Mouse (Mus musculus) heart, postnatal 0 days (tissue): ENCODE results near the gene Ss18l1. TPM values are rescaled to one million over a fixed set of nuclear protein-coding genes. Genes with fewer than 3 reads are reported as not detected.

ENCODE experiments used
- ATAC-seq: fragments of 200-750 bp; cut with Nextera tagmentation; 2 replicates; pipeline ENCODE4 v1.8.0; 2017; ENCODE audit warnings: low read depth, moderate number of reproducible peaks, moderate library complexity; ENCODE audit not compliant: insufficient read depth
- DNase-seq: peaks from one replicate; pipeline ENCODE4 v3.0.0-alpha.2; 2016; ENCODE audit warnings: low spot score
- H3K27ac ChIP-seq: fragments of 300-500 bp; sonication (generic); 2 replicates; pipeline ENCODE4 v1.5.1; 2014; ENCODE audit warnings: low read depth, mild to moderate bottlenecking
- H3K27me3 ChIP-seq: fragments of 300-500 bp; sonication (generic); 2 replicates; pipeline ENCODE4 v1.6.1; 2014; ENCODE audit warnings: low read length, mixed read lengths; ENCODE audit not compliant: control insufficient read depth, insufficient read depth
- H3K36me3 ChIP-seq: fragments of 300-500 bp; sonication (generic); replicated peaks from 2 replicates; pipeline ENCODE4 v1.6.1; 2014; ENCODE audit warnings: low read length, mixed read lengths; ENCODE audit not compliant: control insufficient read depth, insufficient read depth
- H3K4me1 ChIP-seq: fragments of 300-500 bp; sonication (generic); 2 replicates; pipeline ENCODE4 v1.6.1; 2014; ENCODE audit warnings: antibody characterized with exemption; ENCODE audit not compliant: control insufficient read depth, insufficient read depth
- H3K4me2 ChIP-seq: fragments of 300-500 bp; sonication (generic); 2 replicates; pipeline ENCODE4 v1.6.1; 2014; ENCODE audit warnings: low read depth, mild to moderate bottlenecking, low read length, moderate library complexity
- H3K4me3 ChIP-seq: fragments of 300-500 bp; sonication (generic); 2 replicates; pipeline ENCODE4 v1.5.1; 2014; ENCODE audit warnings: low read depth, low read length
- H3K9ac ChIP-seq: fragments of 300-500 bp; sonication (generic); replicated peaks from 2 replicates; pipeline ENCODE4 v1.6.1; 2014; ENCODE audit warnings: low read depth, low read length, mixed read lengths
- H3K9me3 ChIP-seq: fragments of 300-500 bp; sonication (generic); replicated peaks from 2 replicates; pipeline ENCODE4 v1.6.1; 2016; ENCODE audit warnings: low read length; ENCODE audit not compliant: control insufficient read depth
- CTCF ChIP-seq: IDR thresholded peaks from 2 replicates; pipeline ENCODE4 v1.5.1; 2016; ENCODE audit warnings: antibody characterized with exemption, control low read depth, low read depth
- EP300 ChIP-seq: IDR thresholded peaks from 2 replicates; pipeline ENCODE4 v1.6.1; 2016; ENCODE audit warnings: antibody characterized with exemption, low read depth
- WGBS: fragments of 180-500 bp; shearing (Covaris S2); extraction: QIAGEN DNeasy Blood & Tissue Kit; methylation state at CpG from one replicate; pipeline ENCODE4 v1.1.7; 2014; 5-methylcytosine and 5-hydroxymethylcytosine counted together
- polyA plus RNA-seq: library from polyadenylated mRNA; unstranded; fragments of >200 nt; fragmentation: Nextera tagmentation; extraction: Ambion mirVana; gene quantifications from 2 replicates; pipeline ENCODE4 v1.2.1, GENCODE M21; 2015
- total RNA-seq: library from RNA; depleted of rRNA; stranded (reverse); fragments of >200 nt; gene quantifications from 2 replicates; pipeline ENCODE4 v1.2.3, GENCODE M21; 2014; ENCODE audit warnings: low replicate concordance

Gene Ss18l1
- total and polyA plus RNA-seq, 2 experiments from 2014 or later: 2.3 to 5.3 TPM

GRCm38 (mm10) chr2:180040406-180040805 is 1.9 kb upstream of the Ss18l1 start:
- no peak for TF ChIP-seq EP300
- no peak for TF ChIP-seq CTCF
- no peaks in the 10 kb centered on the region for H3K9me3 ChIP-seq
- H3K4me2 ChIP-seq: no peak overlapping the region
- ATAC-seq (no peak), DNase-seq (no peak)
- no peak overlapping the region for H3K27ac ChIP-seq
- peaks cover 12% of the 10 kb centered on the region; the same call in 1 of the 2 replicates for H3K4me1 ChIP-seq
- no peaks in the 10 kb centered on the region for H3K27me3 ChIP-seq
- no peak overlapping the region for H3K9ac ChIP-seq
- H3K4me3 ChIP-seq: no peak overlapping the region
- peaks cover 38% of the 10 kb centered on the region for H3K36me3 ChIP-seq
- 42% methylated on average over 6 of the region's 6 CpGs for WGBS

GRCm38 (mm10) chr2:180041577-180042255 is 593 bp upstream of the Ss18l1 start:
- Histone ChIP-seq H3K4me2 (peak overlapping the region; percentile 82), H3K36me3 (peaks cover 26% of the 10 kb centered on the region), H3K4me3 (peak overlapping the region; percentile 99), H3K9ac (peak overlapping the region; percentile 91), H3K27ac (peak overlapping the region; percentile 92), H3K4me1 (peaks cover 12% of the 10 kb centered on the region; the same call in 1 of the 2 replicates), H3K27me3 (no peaks in the 10 kb centered on the region), H3K9me3 (no peaks in the 10 kb centered on the region)
- ATAC-seq (peak; percentile 51), DNase-seq (no peak)
- WGBS: under 1% methylated on average over 64 of the region's 66 CpGs
- TF ChIP-seq EP300 (no peak), CTCF (no peak)

GRCm38 (mm10) chr2:180042858-180043515 is 678 bp downstream of the Ss18l1 start:
- Histone ChIP-seq H3K4me2 (peak overlapping the region; percentile 82), H3K4me1 (peaks cover 12% of the 10 kb centered on the region; the same call in 1 of the 2 replicates), H3K9ac (peak overlapping the region; percentile 91), H3K9me3 (no peaks in the 10 kb centered on the region), H3K27me3 (no peaks in the 10 kb centered on the region), H3K36me3 (peaks cover 13% of the 10 kb centered on the region), H3K4me3 (peak overlapping the region; percentile 99), H3K27ac (peak overlapping the region; percentile 92)
- under 1% methylated on average over 60 of the region's 66 CpGs for WGBS
- ATAC-seq: peak; percentile 71
- TF ChIP-seq CTCF (no peak), EP300 (no peak)
- DNase-seq: peak; percentile 50

- Histone ChIP-seq H3K27ac (no peak overlapping the region), H3K4me3 (no peak overlapping the region), H3K9ac (no peak overlapping the region), H3K4me1 (peaks cover 12% of the 10 kb centered on the region; the same call in 1 of the 2 replicates), H3K9me3 (no peaks in the 10 kb centered on the region), H3K4me2 (no peak overlapping the region), H3K27me3 (no peaks in the 10 kb centered on the region), H3K36me3 (no peaks in the 10 kb centered on the region)
- TF ChIP-seq CTCF: peak; percentile 68
- TF ChIP-seq EP300: no peak
- DNase-seq (peak; percentile 49), ATAC-seq (no peak)
- 43% methylated on average over 4 of the region's 4 CpGs for WGBS
Observed at GRCm38 (mm10) chr2:180045283-180045682, 3.0 kb downstream of the Ss18l1 start.

GRCm38 (mm10) chr2:180047580-180047979 is 5.3 kb downstream of the Ss18l1 start:
- TF ChIP-seq CTCF: no peak
- TF ChIP-seq EP300: no peak
- H3K27me3 ChIP-seq: no peaks in the 10 kb centered on the region
- no peaks in the 10 kb centered on the region for H3K9me3 ChIP-seq
- no peak for DNase-seq
- no peak overlapping the region for H3K9ac ChIP-seq
- H3K36me3 ChIP-seq: no peaks in the 10 kb centered on the region
- H3K4me3 ChIP-seq: no peak overlapping the region
- no peak for ATAC-seq
- 80% methylated on average over 3 of the region's 3 CpGs for WGBS
- H3K4me2 ChIP-seq: no peak overlapping the region
- H3K4me1 ChIP-seq: peaks cover 4% of the 10 kb centered on the region; the same call in 1 of the 2 replicates
- H3K27ac ChIP-seq: no peak overlapping the region
